Comparison of ENCODE assay signal across 8 mouse cellular contexts in genomic region chr4:128811382-128812056, GRCm38 (mm10). TPM values are rescaled to one million over a fixed set of nuclear protein-coding genes. Genes with fewer than 3 reads are reported as not detected.
DNase-seq lines count a peak whose midpoint lies in the region; ATAC-seq and TF ChIP-seq lines count a peak whose summit lies in the region.

No protein-coding gene starts in this region.

- H3K9me3 ChIP-seq in heart, embryonic 10.5 days = no peaks in the 10 kb centered on the region
- no peaks in the 10 kb centered on the region for H3K9me3 ChIP-seq in kidney, embryonic 14.5 days (ENCODE audit: control insufficient read depth, low read length)
- H3K9me3 ChIP-seq in limb, embryonic 14.5 days (ENCODE audit: control insufficient read depth, low read length) = no peaks in the 10 kb centered on the region
- no peaks in the 10 kb centered on the region for H3K9me3 ChIP-seq in midbrain, embryonic 16.5 days (replicated peaks; ENCODE audit: control insufficient read depth, low read length, poor library complexity, severe bottlenecking)

- peaks cover 17% of the 10 kb centered on the region for H3K4me1 ChIP-seq in heart, embryonic 10.5 days
- H3K4me1 ChIP-seq in kidney, embryonic 14.5 days (ENCODE audit: control insufficient read depth, insufficient read depth, low read length) = peaks cover 9% of the 10 kb centered on the region
- H3K4me1 ChIP-seq in limb, embryonic 14.5 days (ENCODE audit: control insufficient read depth, insufficient read depth, low read length) = peaks cover 8% of the 10 kb centered on the region
- peaks cover 13% of the 10 kb centered on the region for H3K4me1 ChIP-seq in midbrain, embryonic 16.5 days (ENCODE audit: control insufficient read depth, insufficient read depth, low read length)

- H3K4me2 ChIP-seq in kidney, embryonic 14.5 days (replicated peaks; ENCODE audit: low read depth, low read length) = peak overlapping the region; percentile 41
- peak overlapping the region; percentile 68 for H3K4me2 ChIP-seq in limb, embryonic 14.5 days (replicated peaks; ENCODE audit: low read depth, low read length, severe bottlenecking)
- H3K4me2 ChIP-seq in midbrain, embryonic 16.5 days (ENCODE audit: low read length) = peak overlapping the region; percentile 64

- H3K9ac ChIP-seq in kidney, embryonic 14.5 days (ENCODE audit: low read depth, low read length) = peak overlapping the region; percentile 49
- H3K9ac ChIP-seq in limb, embryonic 14.5 days (ENCODE audit: low read depth, low read length, severe bottlenecking) = peak overlapping the region; percentile 61
- H3K9ac ChIP-seq in midbrain, embryonic 16.5 days (ENCODE audit: low read depth, low read length) = peak overlapping the region; percentile 65

- TF ChIP-seq POLR2A in limb, embryonic 14.5 days (IDR thresholded peaks at IDR 0.05; ENCODE audit: borderline replicate concordance, extremely low read depth, insufficient read depth, insufficient read length) = no peak; the same call in 1 of the 2 replicates

- no peaks in the 10 kb centered on the region for H3K36me3 ChIP-seq in heart, embryonic 10.5 days
- no peaks in the 10 kb centered on the region for H3K36me3 ChIP-seq in kidney, embryonic 14.5 days (ENCODE audit: control insufficient read depth, insufficient read depth, low read length)
- no peaks in the 10 kb centered on the region for H3K36me3 ChIP-seq in limb, embryonic 14.5 days (ENCODE audit: control insufficient read depth, insufficient read depth, low read length)
- H3K36me3 ChIP-seq in midbrain, embryonic 16.5 days (ENCODE audit: control insufficient read depth, insufficient read depth, low read length) = no peaks in the 10 kb centered on the region

- no peaks in the 10 kb centered on the region for H3K27me3 ChIP-seq in heart, embryonic 10.5 days (ENCODE audit: insufficient read depth, poor library complexity, severe bottlenecking)
- no peaks in the 10 kb centered on the region for H3K27me3 ChIP-seq in kidney, embryonic 14.5 days (ENCODE audit: control insufficient read depth, insufficient read depth, low read length)
- no peaks in the 10 kb centered on the region for H3K27me3 ChIP-seq in limb, embryonic 14.5 days (ENCODE audit: control insufficient read depth, insufficient read depth, low read length)
- no peaks in the 10 kb centered on the region for H3K27me3 ChIP-seq in midbrain, embryonic 16.5 days (ENCODE audit: control insufficient read depth, insufficient read depth, low read depth, low read length)

- peak; percentile 88 for DNase-seq in CD4-positive, CD25-positive, alpha-beta regulatory T cell, adult 2 months (ENCODE audit: low read depth, low spot score)
- DNase-seq in brain, adult 2 months (ENCODE audit: low read depth, low spot score) = peak; percentile 98
- DNase-seq in heart, embryonic 10.5 days (ENCODE audit: low spot score) = peak; percentile 95
- peak; percentile 91 for DNase-seq in limb, embryonic 14.5 days (ENCODE audit: low spot score)
- DNase-seq in spleen, postnatal 14 days (ENCODE audit: low spot score in 2 of 2) = peak; percentile 38 to 60

- H3K4me3 ChIP-seq in heart, embryonic 10.5 days = peak overlapping the region; percentile 61
- H3K4me3 ChIP-seq in kidney, embryonic 14.5 days (ENCODE audit: low read length) = peak overlapping the region; percentile 38
- H3K4me3 ChIP-seq in limb, embryonic 14.5 days (replicated peaks; ENCODE audit: low read length) = peak overlapping the region; percentile 51
- H3K4me3 ChIP-seq in midbrain, embryonic 16.5 days (ENCODE audit: low read depth, low read length) = peak overlapping the region; percentile 50

- ATAC-seq in erythroblast, adult 5-6 weeks (replicated peaks; ENCODE audit: low FRiP score, poor library complexity, severe bottlenecking) = peak; percentile 93
- ATAC-seq in kidney, embryonic 14.5 days (ENCODE audit: low FRiP score, low TSS enrichment) = peak; percentile 88
- ATAC-seq in limb, embryonic 14.5 days (ENCODE audit: low FRiP score, low read depth) = peak; percentile 93
- peak; percentile 94 for ATAC-seq in midbrain, embryonic 16.5 days

- WGBS in heart, embryonic 10.5 days = 15% methylated on average over 16 of the region's 16 CpGs
- WGBS in kidney, embryonic 14.5 days = 15% methylated on average over 16 of the region's 16 CpGs
- WGBS in limb, embryonic 14.5 days = 11% methylated on average over 16 of the region's 16 CpGs
- 14% methylated on average over 16 of the region's 16 CpGs for WGBS in midbrain, embryonic 16.5 days

- peak overlapping the region; percentile 81 for H3K27ac ChIP-seq in heart, embryonic 10.5 days
- H3K27ac ChIP-seq in kidney, embryonic 14.5 days (ENCODE audit: low read depth, low read length) = no peak overlapping the region
- H3K27ac ChIP-seq in limb, embryonic 14.5 days (replicated peaks; ENCODE audit: low read depth, low read length) = no peak overlapping the region
- peak overlapping the region; percentile 66 for H3K27ac ChIP-seq in midbrain, embryonic 16.5 days (ENCODE audit: low read length)

RNA-seq across cellular contexts. Expression of gene Zfp362, which starts 5.7 kb away (rescaled TPM):
- total RNA-seq in erythroblast, adult 5-6 weeks (2015; ENCODE audit: low replicate concordance) = 2.1 and 4.6 TPM in 2 replicates
- total RNA-seq in erythroblast, adult 5-6 weeks (2017; ENCODE audit: low replicate concordance) = 0.09 and 0.98 TPM in 2 replicates
- 20.7 and 35.9 TPM in 2 replicates for polyA plus RNA-seq in heart, embryonic 10.5 days (2016; fragmentation: Nextera tagmentation; extraction: Ambion mirVana)
- polyA plus RNA-seq in kidney, embryonic 14.5 days (2014; fragmentation: Nextera tagmentation; extraction: Ambion mirVana) = 33.4 and 37.8 TPM in 2 replicates
- 87.2 and 131 TPM in 2 replicates for polyA plus RNA-seq in limb, embryonic 14.5 days (2012; rRNA removed)
- 38.7 and 47.4 TPM in 2 replicates for polyA plus RNA-seq in limb, embryonic 14.5 days (2014; fragmentation: Nextera tagmentation; extraction: Ambion mirVana)
- polyA plus RNA-seq in midbrain, embryonic 16.5 days (2015; fragmentation: Nextera tagmentation; extraction: Ambion mirVana) = 30.8 and 32.8 TPM in 2 replicates

RNA-seq across cellular contexts. Expression of gene A3galt2, which starts 56.4 kb away (rescaled TPM):
- total RNA-seq in erythroblast, adult 5-6 weeks (2015; ENCODE audit: low replicate concordance) = not detected in 2 replicates
- total RNA-seq in erythroblast, adult 5-6 weeks (2017; ENCODE audit: low replicate concordance) = not detected in 2 replicates
- polyA plus RNA-seq in heart, embryonic 10.5 days (2016; fragmentation: Nextera tagmentation; extraction: Ambion mirVana) = 0.04 and 0.10 TPM in 2 replicates
- polyA plus RNA-seq in kidney, embryonic 14.5 days (2014; fragmentation: Nextera tagmentation; extraction: Ambion mirVana) = 0.23 and 0.49 TPM in 2 replicates
- 1.7 and 2.1 TPM in 2 replicates for polyA plus RNA-seq in limb, embryonic 14.5 days (2012; rRNA removed)
- polyA plus RNA-seq in limb, embryonic 14.5 days (2014; fragmentation: Nextera tagmentation; extraction: Ambion mirVana) = 0.15 and 0.39 TPM in 2 replicates
- polyA plus RNA-seq in midbrain, embryonic 16.5 days (2015; fragmentation: Nextera tagmentation; extraction: Ambion mirVana) = 0.14 and 0.29 TPM in 2 replicates

Comparison
In these comparisons a context has a peak if more than half of its experiments do, and no peak if none do; other contexts are left out.
1. H3K27ac ChIP-seq: peak in heart, embryonic 10.5 days (single experiment) and midbrain, embryonic 16.5 days (single experiment); none in kidney, embryonic 14.5 days (single experiment) and limb, embryonic 14.5 days (single experiment).
2. Peak in every context shown above with its lines, with median percentiles within 50 percentile points of each other: DNase-seq, ATAC-seq, H3K4me3 ChIP-seq, H3K4me2 ChIP-seq and H3K9ac ChIP-seq.